Mouse (Mus musculus) urinary bladder, postnatal 25 days (tissue): ENCODE results near the gene Raver2.
A peak's percentile ranks its signal among the peaks of the same experiment; 100 is the strongest.
"Not testable (repeated sequence)": the region's sequence is repeated elsewhere in the genome, so short reads cannot be mapped to it uniquely, and the experiment has no call there.

Experiments used
- DNase-seq: peaks from one replicate; pipeline ENCODE4 v3.0.0; 2022; ENCODE audit warnings: low spot score

Gene Raver2

DNA sequence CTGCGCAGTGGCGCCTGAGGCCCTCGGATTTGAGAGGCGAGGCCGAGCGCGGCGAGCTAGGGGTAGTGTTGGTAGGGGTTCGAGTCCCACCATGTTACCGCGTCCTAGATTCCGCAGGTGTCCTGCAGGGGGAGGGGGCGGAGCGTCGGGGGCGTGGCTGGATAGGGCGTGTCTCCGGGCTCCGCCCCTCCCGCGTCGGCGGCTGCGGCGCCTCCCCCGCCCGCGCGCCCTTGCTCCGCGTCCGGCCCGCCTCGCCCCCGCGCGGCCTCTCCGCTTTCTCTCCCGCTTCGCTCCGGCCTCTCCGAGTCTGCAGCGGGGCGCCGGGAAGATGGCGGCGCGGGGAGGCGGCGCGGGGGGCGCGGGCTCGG lies at the start of gene Raver2:
Raver2 (plus strand) TSS at position 198 of the 368 bp plus-strand sequence.
- DNase-seq: peak; percentile 48

DNA sequence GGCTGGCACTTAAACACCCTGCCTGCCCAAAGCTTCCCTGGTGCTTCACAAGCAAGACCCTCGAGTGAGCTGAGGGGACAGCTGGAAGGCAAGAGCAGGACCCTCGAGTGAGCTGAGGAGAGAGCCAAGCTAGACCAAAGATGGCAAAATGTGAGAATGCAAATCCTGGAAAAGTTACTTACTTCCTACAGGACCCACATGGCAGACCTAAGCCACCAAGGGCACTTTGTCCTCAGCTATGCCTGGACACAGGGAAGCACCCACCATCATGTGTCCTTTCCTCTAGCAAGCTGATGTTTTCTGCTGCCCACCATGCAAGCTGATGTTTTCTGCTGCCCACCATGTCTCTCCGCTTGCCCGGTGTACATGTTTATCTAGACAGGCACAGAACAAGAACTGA lies 48.2 kb upstream of the Raver2 start, which contains the start of gene Gm10577:
Gm10577 (minus strand) TSS at position 101 of the 400 bp plus-strand sequence.
- DNase-seq: no peak

DNA sequence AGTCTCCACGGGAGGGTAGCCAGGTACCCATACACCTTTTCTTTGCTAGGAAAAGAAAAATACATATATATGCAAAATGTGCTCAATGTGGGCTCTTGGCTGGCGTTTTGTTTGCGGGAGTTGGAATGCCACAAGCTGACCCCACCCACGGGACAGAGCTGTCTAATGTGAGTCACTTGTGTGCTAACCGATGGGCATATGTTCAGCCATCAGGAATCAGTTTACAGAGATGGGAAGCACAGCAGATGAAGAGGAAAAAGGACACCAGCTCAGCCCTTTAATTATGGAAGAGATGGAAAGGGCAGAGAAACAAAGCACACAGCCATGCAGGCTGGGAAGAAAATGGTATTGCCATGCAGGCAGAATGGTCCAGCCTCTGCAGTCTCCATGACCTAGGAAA lies 42.2 kb upstream of the Raver2 start:
- DNase-seq: no peak

DNA sequence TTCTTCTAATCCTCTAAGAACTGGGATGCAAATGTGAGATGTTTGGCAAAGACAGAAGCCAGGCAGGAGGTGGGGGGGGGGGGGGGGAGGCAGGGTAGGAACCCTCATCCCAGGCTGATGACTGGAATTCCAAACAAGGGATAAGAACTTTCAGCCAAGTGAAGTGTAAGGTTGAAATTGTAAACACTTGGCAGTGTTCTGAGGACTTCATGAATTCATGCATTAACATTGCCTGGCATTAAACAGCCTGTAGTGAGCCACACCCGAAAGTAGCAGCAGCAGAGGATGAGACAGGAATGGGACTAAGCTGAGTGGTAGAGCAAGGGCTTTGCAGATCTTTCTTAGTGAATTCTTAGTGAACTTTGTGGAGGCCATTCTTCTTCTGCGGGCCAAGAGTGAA lies 41.8 kb upstream of the Raver2 start:
- no peak for DNase-seq

DNA sequence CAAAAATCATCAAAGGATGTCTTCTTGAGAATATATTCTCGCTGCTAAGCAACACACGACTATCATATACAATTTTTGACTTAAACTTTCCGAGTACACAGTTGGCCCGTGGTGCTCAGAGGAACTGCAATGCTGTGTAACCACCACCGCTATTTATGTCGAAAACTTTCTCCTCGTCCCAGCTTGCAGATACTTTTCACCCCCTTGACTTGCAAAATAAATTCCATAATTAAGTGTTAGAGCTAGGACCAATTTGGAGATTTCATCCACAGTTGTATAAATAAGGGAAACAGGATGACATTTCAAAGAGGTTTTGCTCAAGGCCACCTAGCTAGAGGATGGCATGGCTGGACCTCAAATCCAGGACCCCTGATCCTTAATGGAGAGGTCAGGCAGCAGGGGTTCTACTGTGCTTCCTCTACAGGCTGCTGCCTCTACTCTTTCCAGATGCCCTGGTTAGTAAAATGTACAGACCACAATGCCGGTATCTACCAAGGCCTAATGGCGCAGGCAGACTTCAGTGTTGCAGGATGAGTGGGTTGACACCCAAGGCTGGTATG lies 40.9 kb upstream of the Raver2 start:
- no peak for DNase-seq

DNA sequence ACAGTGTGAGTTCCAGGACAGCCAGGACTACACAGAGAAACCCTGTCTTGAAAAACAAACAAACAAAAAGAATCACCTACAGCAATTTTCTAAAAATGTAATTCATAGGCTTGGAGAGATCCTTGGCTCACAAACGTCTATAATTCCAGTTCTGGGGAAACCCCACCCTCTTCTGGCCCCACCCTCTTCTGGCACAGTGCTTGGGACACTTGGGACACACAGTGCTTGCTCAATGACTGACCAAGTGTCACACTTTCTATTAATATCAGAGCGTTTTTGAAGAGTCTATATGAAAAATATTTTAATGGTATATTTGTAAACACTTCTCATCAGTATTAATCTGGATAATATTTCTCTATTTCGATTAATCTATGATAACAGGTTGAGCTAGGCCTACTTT lies 35.7 kb upstream of the Raver2 start:
- no peak for DNase-seq

DNA sequence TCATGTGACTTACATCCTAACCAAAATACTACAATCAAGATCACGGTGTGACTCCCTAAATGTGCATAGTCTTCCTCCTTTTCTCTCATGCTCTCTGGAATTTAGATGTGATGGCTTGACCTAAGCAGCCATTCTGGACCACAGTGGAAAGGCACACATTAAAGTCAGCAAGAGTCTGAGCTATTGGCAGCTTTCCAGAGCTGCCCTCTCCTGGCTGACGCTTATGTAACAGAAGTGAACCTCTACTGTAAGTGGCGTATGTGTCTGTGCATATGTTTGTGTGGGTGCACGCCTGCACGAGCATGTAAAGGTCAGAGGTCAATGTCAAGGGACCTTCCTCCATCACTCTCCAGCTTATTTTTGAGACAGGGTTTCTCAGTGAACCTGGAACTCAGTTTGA lies 33.7 kb upstream of the Raver2 start:
- no peak for DNase-seq

DNA sequence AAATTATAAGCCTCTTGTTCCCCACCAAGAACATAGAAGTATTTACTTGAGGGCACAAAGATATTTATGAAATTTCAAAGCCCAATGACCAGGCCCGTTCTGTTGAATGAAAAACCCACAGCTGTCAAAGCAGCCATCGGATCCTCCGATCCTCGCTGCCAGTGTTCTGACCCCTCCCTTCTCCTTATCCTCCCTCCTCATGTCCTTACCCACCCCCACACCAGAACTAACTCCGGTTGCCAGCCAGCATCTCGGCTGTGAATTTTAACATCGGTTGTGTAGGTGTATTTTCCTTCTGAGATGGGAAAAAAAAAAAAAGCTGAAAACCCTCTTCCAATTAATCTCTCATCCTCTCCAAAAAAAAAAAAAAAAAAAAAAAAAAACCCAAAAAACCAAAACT lies 31.6 kb upstream of the Raver2 start:
- DNase-seq: no peak

DNA sequence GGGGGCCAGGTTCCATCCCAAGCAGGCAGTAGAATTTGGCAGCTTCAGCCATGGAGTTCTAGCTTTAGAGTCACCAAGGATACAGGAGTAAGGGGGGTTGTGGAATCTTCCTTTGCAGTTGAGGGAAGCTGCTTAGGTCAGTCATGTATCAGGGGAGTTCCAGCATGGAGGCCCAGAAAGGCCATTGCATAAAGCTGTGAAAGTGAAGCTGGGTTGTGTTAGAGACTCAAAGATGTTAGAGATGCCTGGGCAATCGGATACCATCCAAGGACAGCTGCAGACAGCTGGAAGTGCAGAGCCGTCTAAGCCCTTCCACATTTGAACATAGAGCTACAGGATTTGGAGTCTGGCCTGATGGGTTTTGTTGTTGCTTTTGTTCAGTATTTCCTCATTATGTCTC lies 25.1 kb upstream of the Raver2 start:
- no peak for DNase-seq

DNA sequence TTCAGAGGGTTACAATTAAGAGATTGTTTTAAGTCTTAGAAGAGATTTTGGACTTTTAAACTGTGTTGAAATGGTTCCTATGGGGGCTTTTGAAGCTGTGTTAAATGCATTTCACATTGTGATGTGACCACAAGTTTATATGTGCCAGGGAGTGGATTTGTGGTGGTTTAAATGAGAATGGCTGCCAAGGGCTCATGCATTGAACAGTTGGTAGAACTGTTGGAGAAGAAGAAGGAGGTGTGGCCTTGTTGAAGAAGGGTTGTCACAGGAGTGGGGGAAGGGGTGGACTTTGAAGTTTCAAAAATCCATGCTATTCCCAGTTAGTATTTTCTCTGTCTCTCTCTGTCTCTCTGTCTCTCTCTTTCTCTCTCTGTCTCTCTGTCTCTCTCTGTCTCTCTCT lies 24.6 kb upstream of the Raver2 start:
- DNase-seq: no peak

DNA sequence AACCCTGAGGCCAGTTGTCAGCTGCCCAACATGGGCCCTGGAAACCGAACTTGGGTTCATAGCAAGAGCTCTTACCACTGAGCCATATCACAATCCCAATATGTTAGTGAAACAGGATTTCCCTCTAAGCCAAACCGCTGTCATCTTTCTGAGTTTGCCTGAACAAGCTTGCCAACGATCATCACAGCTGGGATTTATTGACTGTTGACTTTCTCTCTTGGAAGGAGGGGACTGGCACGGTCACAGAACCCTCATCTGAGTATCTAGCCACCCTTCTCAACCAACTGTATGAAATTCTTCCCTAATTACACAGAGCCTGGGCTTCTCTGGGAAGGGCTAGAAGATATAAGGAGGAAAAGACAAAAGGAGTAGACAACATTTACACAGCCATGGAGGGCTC lies 22.2 kb upstream of the Raver2 start:
- no peak for DNase-seq

DNA sequence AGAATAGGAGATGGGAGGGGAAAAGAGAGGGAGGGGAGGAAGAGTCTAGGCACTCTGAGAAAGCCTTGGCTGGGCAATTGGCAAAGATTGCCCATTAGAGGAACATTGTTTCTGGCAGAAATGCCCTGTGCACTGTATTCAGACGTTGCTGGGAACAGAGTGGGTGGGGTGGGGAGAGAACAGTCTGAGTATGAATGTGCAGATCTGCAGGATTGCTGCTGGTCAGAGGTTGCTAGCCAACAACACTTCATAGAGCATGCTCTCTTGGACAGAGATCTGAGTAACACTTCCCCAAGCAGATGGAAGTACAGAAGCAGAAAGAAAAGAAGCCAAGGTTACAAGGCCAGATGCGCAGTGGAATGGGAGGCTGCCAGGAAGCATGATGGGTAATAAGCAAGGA lies 6.6 kb upstream of the Raver2 start:
- DNase-seq: no peak

DNA sequence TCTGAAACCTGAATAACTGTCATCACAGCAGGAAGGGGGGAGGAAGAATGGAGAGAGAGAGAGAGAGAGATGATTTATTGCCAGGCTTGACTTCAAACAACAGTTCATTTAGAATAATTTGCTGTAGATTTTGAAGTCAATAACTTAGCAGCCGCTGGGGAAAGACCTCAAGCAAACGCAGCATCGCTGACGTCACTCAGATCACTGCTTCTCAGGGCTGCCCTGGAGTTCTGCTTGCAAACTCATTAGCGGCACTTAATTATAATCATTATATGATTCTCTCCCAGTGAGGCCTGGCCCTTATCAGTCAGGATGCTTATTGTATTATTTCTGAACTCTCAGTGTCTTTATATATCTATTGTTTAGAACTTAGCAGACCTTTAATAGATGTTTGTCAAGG lies 2.4 kb upstream of the Raver2 start:
- no peak for DNase-seq

DNA sequence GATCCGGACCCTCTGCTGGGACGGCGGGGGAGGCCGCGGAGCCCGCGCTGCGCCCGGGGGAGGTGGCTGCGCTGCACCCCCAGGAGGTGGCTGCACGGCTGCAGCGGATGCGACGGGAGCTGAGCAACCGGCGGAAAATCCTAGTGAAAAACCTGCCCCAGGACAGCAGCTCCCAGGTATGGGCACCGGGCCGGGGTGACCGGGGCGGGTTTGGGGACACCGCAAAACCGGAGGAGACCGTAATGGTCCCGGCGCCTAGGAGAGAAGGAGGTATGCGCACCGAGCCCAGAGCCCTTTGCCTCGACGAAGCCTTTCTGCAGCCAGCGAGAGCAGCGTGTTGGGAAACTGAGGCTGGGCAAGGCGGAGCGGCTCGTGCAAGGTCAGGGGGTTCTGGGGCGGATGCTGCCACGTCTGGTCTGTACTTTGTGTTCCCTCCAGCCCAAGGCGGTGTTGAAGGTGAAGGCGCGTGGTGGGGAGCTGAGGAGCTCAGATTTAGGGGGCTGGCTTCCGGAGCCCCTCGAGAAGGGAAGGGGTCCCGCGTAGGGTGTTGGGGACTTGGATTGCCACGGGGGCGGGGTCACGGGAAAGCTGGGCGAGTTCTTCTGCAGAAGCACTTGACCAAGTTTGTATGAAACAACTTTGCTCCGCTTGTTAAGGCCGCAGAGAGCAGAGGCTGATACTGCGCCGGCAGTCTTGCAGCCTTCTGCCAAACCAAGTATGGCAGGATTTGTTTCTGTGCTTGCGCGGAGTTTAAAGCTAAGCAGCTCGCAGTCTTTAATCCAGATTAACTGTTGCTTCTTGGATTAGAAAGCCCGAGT lies 580 bp downstream of the Raver2 start:
- peak; percentile 16 for DNase-seq

DNA sequence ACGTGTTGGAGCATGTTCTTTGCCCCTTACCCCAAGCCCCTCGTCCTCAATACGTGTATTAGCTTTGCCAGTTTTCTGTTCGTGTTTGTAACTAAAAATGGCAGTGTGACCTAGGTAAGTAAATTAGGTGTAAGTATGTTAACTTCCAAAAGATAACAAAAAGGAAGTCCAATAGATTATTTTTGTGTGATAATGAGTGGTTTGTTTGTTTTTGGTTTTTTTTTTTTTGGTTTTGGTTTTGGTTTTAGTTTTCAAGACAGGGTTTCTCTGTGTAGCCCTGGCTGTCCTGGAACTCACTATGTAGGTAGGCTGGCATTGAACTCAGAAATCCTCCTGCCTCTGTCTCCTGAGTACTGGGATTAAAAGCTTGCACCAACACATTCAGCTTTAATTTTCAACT lies 2.8 kb downstream of the Raver2 start:
- DNase-seq: no peak

DNA sequence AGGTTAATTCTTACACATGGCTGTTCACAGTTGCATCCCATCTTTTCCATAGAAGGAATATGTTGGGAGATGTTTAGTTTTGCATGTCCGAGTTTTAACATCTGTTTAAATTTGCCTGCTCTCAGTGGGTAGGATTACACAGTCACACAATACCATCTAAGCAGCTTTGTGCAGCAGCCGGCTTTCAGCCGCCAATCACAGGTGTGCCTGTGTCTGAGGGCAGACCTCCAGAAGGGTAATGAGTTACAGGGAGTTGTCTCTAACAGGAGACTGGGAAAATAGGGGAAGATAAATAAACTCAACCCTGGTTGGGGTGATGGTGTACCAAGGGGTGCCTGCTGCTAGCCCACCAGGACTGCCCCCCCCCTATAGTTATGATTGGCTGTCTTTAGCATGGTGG lies 7.6 kb downstream of the Raver2 start:
- no peak for DNase-seq

DNA sequence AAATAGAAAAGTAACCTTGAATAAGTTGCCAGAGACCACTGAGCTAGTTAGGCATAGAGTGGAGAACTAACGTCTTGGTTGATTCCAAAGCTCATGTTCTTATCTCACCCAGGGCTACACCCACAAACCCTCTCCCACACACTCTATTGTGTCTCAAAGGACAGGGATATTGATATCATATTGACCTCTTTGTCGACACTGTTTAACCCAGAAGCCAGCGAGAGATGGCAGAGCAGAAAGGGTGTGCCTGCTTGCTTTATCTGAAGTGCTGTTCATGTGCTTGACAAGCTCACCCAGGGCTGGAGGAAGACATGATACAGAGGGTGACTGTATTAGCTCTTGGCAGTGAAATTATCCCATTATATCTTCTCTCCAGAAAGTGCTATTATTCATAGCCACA lies 11.2 kb downstream of the Raver2 start:
- no peak for DNase-seq

DNA sequence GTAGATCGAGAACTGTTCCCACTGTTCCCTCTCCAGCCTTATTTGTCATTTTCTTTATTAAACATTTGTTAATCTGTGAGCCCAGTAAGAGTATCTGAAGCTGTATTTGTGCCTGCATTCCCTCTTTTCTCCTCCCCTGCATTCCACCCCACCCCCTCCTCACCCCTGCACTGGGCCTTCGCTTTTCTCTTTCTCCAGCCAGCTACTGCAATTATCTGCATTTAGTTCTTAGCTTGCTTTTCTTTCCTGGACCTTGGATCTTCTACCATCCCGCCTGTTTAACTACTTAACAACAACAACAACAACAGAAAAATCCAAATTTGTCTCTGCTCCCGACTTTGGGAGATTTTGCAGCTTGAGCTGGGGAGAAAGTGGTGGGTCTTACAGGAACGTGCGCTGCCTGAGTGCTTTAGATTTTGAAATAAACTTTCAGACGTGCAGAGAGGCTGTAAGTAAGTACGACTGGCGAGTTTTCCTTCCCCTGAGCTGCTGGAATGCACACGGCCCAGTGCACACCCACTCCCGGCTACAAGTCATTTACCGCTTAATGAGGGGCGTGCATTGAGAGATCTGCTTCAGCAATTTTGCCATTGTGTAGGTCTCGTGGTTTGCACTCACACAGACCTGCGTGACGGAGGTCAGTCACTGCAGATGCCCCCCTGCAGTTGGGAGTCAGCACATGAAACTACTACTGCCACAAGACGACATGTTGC lies 13.5 kb downstream of the Raver2 start:
- DNase-seq: no peak

DNA sequence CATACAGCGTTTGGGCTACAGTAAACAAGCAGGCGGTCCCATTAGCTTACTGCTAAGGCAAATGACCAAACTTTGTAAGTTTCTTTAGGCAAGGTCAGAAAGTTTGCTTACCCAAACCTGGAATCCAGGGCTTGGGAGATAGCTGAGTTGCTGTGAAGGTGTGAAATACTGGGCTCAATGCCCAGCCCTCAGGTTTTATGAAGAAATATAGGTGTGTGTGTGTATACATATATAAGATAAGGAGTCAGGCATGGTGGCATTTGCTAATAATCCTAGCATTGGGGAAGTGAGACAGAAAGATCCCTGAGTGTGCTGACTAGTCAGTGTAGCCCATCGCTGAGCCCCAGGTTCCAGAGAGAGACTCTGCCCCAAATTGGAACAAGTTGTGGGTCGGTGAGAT lies 16.1 kb downstream of the Raver2 start:
- no peak for DNase-seq

DNA sequence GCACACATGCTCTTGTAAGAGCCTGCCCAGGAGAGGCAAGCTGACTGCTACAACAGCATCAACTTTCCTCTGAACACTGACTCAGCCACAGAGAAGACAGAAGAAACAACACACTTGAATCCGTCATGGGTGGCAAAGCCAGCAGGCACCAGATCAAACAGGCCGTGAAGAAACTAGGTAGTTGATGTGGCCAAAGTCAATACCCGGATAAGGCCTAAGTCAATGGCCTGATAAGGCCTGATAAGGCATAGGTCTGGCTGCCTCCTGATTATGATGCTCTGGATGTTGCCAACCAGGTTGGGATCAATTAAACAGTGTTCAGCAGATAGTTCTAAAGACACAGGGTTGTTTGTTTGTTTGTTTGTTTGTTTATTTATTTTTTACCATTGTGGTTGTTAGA lies 17.3 kb downstream of the Raver2 start:
- DNase-seq: no peak

DNA sequence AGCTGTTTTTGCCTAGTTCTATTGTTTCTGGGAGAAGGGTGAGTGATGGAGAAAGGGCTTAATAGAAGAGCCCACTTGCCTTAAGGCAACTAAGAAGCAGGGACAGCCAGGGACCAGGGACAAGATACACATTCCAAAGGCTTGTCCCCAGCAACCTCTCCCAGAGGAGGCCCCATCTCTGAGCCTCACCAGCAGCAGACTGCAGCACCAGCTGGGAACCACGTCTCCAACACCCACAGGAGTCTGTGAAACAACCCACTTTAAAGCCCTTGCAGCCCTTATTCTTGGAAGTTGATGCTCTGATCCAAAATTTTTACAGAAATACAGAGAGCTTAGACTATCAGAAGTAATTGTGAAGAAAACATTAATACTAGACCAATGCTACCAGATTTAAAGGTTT lies 18.9 kb downstream of the Raver2 start:
- DNase-seq: no peak

DNA sequence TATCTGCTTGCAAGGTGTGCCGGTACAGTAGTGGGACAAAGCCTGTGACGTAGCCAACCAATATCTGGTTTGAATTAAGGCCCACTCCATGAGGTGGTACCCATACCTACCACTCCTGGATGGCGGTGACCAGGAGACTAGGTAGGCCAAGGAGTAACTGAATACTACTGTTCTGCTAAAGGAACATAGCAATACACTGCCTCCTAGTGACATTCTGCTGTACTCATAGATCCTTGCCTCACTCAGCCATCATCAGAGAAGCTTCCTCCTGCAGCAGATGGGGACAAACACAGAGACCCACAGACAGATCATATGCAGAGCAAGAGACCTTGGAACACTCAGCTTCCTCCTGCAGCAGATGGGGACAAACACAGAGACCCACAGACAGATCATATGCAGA lies 21.8 kb downstream of the Raver2 start:
- DNase-seq: not testable (repeated sequence)

DNA sequence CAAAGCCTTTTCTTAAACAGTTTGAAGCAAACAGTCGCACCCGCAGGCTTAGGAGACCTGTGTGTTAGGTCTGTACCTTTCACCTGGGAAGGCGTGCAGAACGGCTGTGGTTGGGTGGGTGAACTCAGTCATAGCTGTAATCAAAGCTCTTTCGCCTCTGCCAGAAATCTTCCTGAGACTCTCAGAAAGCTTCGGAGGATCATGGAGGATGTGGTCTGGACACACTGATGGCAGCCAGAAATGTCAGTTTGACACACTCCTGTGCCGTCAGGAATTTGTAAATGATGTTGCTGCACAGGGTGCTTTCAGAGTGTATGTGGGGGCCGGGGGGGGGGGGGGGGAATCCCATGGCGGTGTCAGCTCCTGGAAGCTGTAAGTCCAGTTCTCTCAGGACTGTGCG lies 24.5 kb downstream of the Raver2 start:
- no peak for DNase-seq
